Mouse (Mus musculus): ENCODE data around the gene Samd4b.
A peak's percentile ranks its signal among the peaks of the same experiment; 100 is the strongest.

The Samd4b gene

DNA sequence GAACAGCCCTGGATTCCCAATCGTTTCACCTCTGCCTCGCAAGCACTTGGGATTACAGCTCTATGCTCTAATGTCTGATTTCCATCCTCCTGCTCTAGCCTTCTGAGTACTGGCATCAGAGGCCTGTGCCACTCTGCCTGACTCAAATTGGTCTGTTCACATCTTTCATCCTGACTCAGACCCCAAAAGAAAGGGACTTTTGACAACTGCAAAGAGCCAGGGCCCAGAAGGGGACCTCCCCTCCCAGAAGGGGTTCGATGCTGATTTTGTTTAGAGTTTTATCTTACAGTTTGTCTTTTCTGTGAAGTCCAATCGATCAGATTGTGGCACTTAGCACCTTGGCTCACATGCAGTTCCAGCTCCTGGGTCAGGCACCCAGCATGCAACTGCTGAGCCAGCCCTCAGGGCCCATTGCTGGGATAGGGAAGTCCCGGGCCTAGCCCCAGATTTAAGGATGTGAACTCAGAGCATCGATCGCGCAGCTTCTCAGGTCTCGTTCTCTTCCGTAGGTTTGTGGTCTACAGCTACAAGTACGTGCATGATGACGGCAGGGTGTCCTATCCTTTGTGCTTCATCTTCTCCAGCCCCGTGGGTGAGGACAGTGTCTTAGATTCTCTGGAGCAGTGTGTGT, 153.5 kb downstream of the Samd4b start:
- no peak for DNase-seq (ENCODE audit: low spot score)

DNA sequence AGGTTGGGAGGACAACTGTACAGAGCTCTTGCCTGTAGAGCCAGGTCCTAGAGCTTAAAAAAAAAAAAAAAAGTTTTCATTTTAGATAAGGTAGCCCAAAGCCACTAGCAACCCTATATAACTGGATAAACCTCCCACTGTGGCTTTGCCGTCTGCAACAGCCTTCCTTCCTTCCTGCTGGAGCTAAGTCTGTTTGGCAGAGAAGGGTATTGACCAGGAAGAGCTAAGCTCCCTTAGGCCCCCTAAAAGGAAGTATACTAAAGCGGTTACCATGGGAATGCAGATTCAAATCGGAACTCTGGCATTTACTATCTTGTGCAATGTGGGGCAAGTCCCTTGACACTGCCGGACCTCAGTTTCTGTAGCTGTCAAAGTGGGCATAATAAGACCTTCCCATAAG, 155.3 kb downstream of the Samd4b start:
- no peak for DNase-seq (ENCODE audit: low spot score)

DNA sequence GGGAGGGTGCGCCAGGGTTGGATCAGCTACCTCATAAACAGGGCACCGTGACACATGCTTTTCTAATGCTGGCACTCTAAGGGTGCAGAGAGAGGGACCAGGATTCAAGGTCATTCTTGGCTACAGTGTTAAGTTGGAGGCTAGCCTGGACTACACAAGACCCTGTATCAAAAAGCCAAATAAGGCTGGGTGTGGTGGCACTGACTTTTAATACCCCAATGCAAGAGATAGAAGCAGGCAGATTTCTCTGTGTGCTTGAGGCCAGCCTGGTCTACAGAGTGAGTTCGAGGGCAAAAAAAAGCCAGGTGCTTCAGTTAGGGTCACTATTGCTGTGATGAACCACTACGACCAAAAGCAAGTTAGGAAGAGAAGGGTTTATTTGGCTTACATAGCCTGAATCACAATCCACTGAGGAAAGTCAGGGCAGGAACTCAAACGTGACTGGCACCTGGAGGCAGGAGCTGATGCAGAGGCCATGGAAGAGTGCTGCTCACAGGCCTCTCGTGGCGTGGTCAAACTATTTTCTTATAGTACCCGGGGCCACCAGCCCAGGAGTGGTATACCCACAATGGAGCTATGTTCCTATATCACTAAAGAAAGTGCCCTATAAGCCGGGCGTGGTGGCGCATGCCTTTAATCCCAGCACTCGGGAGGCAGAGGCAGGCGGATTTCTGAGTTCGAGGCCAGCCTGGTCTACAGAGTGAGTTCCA, 156.0 kb downstream of the Samd4b start:
- DNase-seq (ENCODE audit: low spot score) = no peak

DNA sequence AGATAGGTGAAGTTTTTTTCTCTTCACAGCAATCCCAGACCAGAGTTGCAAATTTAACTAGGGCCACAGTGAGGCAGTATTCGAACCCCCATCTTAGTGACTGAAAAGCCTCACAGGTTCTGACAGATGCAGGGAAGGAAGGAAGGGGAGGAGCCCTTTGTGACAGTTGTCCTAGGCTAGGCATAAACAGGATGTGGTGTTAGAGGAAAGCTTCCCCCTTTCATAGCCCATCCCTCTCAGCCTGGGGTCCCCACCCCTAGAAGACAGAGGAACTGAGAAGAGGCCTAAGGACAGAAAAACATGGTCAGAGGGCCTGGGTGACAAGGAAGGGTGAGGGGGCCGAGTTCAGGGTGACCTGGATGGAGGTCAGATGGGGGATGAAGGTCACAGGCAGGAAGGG, 157.2 kb downstream of the Samd4b start:
- DNase-seq (ENCODE audit: low spot score) = peak; percentile 51

DNA sequence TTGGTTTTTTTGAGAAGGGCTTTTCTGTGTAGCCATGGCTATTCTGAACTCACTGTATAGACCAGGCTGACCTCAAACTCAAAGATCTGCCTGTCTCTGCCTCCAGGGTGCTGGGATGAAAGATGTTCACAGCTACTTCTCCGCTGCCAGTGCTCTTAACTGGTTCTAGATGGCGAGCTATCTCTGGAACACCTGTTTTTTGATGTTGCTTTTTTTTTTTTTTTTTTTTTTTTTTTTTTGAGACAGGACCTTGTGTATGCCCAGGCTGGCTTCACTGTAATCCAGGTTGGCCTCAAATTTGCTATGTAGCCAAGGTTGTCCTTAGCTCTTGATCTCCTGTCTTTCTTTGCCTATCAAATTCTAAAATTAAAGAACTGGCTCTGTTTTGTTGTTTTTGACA, 159.2 kb downstream of the Samd4b start:
- no peak for DNase-seq (ENCODE audit: low spot score)

DNA sequence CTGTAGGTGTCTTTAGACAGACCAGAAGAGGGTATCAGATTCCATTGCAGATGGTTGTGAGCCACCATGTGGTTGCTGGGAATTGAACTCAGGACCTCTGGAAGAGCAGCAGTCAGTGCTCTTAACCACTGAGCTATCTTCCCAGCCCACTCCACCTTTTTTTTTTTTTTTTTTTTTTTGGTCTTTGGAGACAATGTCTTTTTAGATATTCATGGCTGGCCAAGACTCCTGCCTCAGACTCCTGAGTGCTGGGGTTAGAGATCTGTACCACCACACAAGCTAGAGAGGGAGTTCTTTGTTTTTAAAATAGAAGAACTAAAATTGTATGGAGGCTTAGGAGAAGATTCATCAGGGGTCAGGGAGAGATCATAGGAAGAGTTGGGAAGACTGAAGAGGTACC, 160.0 kb downstream of the Samd4b start:
- DNase-seq (ENCODE audit: low spot score) = no peak

DNA sequence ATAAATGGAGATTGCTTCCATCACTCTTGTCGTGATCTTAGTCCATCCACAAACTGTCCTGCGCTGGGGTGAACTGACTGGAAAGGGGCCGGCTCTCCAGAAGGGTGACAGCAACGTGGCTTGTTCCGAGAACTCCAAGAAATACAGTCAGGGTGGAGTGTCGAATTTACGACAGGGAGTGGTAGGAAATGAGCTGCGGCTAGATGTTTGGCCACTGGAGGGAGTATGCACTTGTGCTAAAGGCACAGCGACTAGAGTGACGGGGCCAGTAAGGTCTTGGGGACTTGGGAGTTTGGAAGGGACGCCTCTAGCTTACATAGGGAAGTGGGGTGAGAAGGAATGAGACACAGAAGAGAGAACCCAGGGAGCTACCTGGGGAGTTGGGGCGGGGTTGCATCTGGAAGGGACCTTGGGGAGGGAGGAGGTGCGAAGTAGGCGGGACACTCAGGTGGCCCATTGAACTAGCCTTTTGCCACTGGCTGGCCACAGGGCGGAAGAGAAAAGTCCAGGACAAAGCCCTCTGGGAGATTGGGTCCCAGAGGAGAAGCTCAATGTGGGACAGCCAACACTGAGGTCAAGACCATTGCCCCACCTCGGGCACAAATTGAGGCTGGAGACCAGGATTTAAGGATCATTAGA, 160.9 kb downstream of the Samd4b start, which contains the start of gene Gmfg:
Gmfg (plus strand) TSS at position 516 of the 639 bp plus-strand sequence.
- peak; percentile 80 for DNase-seq (ENCODE audit: low spot score)

DNA sequence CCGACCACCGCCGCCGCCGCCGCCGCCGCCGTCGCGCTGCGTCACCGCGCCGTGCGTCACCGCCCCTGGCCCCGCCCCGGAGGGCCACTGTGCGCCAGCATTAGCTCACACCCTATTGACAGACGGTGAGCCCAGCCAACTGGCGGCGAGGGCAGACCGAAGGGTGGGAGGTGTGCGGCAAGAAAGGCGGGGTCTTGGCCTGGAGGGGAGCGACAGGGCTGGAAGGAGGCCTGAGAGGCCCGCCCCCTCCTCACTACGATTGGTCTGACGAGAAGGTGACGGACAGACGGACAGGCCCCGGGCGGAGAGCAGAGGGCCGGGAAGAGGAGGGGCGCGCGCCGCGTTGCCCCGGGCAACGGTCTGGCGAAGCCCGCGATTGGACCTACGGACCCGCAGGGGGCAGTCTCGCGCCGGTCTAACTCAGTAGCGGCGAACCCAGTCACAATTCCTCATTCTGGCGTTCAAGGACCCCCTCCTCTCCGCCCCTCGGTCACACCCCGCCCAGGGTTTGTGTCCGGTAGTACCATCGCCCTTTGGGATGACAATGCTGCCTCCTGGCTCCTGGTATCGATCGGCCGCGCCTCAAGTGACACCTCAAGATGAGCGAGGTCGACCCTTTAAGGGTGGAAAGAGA, 161.6 kb downstream of the Samd4b start:
- peak; percentile 99 for DNase-seq (ENCODE audit: low spot score)

DNA sequence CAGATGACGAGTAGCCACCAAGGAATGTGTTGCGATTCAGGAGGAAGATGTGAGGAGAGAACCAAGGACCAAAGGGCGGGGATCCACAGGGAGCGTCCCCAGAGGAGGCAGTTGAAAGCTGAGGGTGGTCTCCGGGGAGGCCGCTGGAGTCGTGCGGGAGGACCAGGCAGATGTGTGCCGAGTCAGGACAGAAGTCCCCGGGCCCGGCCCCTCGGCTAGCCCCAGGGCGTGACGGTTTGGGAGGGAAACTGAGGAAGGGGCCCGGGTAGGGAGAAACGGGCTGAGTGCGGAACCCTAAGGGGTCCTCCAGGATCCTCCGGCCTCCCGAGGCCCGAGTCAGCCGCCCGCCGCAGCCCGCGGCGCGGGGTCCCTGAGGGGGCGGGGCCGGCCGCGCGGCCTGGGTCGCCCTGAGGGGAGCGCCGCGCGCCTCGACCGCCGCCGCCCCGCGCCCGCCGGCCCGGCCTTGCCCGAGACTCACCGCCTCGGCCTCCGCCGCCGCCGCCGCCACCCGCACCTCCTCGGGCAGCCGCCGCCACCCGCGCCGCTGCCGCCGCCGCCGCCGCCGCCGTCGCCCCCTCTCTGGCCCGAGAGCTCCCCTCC, 162.2 kb downstream of the Samd4b start:
- no peak for DNase-seq (ENCODE audit: low spot score)

DNA sequence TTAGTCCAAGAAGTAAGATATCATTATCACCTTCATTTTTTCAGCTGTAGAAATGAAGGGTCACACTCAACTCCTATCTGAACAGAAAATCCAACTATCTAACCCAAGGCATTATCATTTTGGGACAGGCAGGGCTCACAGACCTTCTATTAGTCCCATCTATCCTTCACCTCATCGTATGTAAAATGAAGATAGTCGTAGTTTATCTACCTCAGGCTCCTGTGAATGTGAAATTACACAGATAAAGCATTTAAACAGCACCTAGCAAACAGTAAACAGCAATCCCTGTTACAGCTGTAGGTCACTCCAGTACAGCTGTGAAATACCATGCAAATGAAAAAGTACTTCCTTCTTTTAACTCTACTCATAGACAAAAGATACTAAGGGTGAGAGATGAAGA, 165.7 kb downstream of the Samd4b start:
- DNase-seq (ENCODE audit: low spot score) = no peak

DNA sequence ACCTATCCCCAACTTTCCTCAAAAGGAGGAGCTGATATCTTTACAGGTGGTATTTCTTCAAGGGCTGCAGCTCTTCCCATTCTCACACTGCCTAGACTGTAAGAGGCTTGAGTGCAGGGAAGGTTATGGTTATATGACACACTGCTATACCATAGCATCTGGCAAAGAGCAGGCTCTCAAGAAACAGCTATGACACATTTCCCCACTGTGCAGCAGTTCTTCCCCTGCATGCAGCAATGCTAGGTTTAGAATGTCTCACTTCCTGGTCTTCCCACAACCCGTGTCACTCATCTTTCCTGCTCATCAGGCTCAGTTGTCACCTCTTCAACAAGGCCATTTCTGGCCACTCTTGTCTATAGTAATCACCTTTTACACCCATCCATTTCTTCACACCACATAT, 167.4 kb downstream of the Samd4b start:
- no peak for DNase-seq (ENCODE audit: low spot score)

DNA sequence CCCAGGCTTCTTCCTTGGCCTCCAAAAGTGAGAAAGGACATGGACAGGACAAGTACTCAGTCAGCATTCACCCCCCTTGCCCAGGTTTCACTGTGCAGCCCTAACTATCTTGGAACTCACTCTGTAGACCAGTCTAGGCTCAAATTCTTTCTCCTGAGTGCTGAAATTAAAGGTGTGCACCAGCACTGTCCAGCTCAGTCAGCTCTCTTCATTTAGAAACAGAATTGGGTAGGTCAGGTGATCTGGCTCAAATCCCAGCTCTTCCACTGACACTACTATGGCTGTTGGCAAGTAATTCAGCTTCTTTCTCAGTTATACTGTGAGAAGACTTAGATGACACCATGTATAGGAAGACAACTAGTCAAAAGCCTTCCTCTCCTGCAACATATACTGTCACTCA, 170.2 kb downstream of the Samd4b start:
- no peak for DNase-seq (ENCODE audit: low spot score)

DNA sequence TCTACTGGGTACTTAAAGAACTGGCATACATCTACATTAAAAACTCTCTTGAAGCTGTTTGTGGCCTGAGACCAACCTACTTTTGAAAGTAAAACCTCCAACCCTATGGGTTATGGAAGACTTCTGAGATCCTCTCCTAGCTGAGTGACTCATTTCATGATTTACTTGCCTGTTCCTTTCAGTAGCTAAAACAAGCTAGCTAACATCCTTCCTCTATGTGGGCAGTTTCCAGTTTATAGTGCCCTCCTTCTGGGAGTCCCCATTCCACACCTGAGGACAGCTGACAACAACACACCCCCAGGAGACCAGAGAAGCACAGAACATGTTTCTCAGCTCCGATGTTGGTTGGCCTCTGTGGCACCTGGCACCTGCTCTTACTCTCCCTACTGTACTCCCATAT, 174.9 kb downstream of the Samd4b start:
- DNase-seq (ENCODE audit: low spot score) = no peak

DNA sequence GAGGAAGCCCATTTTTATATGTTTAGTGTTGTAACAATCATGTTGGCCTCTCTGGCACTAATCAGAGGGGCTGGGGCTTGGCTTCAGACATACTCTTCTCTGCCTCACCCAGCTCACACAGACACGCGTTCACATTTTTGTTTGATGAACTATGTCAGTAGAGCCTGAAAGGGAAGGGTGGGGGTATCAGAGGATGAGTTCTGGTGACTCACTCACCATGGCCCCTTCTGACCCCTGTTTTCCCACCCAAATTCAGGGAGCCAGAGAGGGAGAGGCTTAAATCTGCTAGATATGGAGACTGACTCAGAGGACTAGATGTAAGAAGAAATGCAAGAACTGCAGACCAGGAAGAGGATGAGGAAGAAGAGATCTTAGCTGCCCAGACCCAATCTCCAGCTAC, 178.5 kb downstream of the Samd4b start:
- no peak for DNase-seq (ENCODE audit: low spot score)

DNA sequence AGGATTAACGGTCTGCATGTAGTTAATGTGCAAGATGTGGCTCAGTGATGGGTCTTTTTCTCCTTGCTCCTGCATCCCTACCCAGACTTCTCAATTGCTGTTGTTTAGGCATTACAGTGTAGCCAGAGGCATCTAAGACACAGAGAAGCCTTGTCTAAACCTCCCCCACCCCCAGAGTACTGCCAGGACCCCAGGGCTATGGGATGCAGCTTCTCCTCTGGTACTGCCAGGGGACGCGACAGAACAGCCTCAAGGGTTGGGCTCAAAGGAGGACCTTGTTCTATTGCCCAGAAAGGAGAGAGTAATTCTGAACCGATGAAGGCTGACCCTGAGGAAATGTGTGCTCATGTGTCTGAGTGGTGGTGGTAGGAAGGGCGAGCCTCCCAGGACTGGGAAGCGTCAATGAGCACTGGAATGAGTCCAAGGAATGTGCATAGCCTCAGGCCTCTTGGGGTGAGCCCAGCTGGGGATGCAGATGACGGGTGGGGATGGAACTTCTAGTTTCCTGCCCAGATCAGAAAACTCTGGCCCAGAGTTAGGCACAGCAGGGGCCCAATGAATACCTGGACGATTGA, 179.8 kb downstream of the Samd4b start:
- DNase-seq (ENCODE audit: low spot score) = no peak

DNA sequence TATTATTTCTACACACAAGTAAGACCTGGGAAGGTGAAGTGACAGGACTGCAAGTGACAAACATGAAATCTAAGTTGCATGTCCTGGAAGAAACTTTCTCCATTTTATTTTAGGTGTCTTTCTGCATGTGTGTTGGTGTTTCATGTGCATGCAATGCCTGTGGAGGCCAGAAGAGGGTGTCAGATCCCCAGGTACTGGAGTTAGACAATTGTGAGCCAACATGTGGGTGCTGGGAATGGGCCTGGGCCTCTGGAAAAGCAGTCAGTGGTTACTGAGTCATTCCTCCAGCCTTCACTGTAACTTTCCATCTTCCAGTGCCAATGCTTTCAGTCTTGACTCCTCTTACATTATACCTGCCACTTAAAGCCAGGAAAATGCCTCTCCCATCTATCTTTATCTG, 180.6 kb downstream of the Samd4b start:
- DNase-seq (ENCODE audit: low spot score) = no peak

DNA sequence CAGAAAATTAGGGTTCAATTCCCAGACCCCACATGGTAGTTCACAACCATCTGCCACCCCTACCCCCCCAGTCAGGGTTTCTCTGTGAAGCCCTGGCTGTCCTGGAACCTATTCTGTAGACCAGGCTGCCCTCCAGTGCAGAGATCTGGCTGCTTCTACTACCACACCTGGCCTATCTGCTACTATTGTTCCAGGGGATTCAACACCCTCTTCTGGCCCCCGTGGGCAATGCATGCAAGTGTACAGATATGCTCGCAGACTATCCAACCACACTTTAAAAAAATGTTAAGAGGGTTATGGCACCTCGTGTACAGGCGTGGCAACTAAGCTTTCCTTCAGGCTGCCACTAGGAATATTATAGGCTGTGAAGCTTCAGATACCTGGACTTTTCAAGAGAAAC, 185.1 kb downstream of the Samd4b start:
- no peak for DNase-seq (ENCODE audit: low spot score)

DNA sequence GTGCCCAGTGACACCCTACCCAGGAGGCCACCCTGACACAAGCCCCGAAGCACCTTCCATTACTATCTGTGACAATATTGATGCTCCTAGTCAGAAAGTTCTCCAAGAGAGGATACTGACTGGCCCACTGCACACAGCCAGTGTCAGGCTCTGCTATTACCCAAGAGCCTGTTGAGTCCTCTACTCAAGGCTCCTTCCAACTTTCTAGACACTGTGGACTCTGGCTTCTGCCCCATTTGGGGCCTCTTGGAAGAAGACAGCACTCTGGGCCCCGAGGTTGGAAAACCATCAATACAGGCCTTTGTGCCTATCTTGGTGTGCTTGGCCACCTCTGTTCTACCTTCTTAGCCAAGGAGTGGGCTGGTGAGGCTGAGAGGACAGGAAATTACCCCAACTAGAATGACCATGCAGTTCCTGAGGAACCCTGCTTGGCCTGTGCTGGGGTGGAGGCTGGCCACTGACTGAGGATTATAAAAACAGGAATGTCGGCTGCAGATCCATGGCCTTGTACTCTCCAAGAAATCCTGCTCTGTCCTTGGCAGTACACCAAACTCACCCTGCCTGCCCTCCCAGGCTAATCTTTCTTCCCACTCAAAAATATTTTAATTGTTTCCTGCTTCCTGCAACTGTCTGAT, 187.0 kb downstream of the Samd4b start:
- DNase-seq (ENCODE audit: low spot score) = no peak

DNA sequence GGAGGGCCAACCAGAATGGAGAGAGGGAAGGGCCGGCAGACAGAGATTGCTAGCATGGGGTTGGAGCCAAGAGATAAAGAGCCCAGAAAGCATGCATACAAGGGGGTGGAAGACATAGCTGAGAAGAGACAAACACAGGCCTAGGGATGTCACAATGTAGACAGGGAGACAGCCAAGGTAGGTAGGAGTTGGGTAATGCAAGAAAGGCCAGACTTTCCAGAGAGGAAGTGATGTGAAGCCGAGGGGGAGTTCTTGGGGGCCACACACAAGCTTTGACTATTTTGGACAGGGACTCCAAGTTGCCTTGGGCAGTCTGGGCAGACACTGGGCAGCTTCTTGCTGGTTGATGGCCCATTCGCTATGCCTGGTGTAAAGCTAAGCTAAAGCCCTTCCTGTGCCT, 196.0 kb downstream of the Samd4b start:
- no peak for DNase-seq (ENCODE audit: low spot score)

DNA sequence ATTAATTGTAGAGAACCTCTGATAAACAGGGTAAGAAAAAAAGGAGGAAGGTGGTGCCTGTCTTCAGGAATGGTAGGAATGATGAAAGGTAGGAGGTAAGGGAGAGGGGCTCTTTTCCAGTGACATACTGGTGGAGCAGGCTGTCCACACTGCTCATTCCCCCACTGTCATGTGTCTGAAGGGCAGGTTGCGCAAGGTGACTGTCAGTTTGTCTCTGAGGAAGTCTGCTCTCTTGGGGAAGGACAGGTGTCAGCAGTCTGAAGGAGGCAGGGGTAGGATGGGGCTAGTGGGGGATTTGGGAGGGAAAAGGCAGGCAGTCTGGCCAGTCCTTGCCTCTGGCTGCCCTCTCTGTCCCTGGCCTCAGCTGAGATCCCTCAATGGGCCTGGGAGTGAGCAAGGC, 196.9 kb downstream of the Samd4b start:
- no peak for DNase-seq (ENCODE audit: low spot score)

DNA sequence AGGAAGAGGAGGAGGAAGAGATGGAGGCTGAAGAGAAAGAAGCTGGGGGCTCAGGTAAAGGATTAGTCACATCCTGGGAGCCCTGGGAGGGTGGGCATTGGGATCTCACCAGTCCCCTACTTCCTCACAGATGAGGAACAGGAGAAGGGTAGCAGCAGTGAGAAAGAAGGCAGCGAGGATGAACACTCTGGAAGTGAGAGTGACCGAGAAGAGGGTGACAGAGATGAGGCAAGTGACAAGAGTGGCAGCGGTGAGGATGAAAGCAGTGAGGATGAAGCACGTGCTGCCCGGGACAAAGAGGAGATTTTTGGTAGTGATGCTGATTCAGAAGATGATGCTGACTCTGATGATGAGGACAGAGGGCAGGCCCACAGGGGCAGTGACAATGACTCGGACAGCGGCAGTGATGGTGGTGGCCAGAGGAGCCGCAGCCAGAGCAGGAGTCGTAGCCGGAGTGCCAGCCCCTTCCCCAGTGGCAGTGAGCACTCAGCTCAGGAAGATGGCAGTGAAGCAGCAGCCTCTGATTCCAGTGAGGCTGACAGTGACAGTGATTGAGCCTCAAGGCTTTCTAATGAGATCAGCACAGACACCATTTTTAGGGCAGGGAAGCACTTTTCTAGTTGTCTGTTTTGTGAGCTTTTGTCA, 199.1 kb downstream of the Samd4b start:
- no peak for DNase-seq (ENCODE audit: low spot score)
